Mouse (Mus musculus): ENCODE measurements at regions not wholly inside any gene's neighbourhood (a gene's known extent, or its start where the extent isn't known, plus 50 kb on each side); places are given as distances from the start of the nearest gene placed in this dataset.

DNA sequence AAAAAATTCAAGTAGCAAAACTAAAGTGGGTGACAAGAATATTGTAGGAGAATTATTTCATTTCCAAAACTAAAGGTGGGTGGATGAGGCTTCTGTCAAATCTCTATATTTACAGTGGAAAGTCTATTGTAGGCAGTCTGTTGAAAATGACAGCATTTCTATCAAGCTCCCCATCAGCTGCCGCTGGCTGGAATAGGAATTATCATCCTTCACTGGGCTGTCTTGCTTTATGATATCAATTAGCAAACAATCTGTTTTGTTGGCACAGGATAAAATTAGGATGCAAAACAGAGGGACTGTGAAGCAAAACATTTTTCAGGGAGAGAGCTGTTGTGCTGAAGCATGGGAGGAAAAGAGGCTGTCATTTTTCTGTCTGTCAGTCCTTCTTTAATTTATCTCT, 1249.0 kb downstream of the Hace1 start:
- DNase-seq: no peak

DNA sequence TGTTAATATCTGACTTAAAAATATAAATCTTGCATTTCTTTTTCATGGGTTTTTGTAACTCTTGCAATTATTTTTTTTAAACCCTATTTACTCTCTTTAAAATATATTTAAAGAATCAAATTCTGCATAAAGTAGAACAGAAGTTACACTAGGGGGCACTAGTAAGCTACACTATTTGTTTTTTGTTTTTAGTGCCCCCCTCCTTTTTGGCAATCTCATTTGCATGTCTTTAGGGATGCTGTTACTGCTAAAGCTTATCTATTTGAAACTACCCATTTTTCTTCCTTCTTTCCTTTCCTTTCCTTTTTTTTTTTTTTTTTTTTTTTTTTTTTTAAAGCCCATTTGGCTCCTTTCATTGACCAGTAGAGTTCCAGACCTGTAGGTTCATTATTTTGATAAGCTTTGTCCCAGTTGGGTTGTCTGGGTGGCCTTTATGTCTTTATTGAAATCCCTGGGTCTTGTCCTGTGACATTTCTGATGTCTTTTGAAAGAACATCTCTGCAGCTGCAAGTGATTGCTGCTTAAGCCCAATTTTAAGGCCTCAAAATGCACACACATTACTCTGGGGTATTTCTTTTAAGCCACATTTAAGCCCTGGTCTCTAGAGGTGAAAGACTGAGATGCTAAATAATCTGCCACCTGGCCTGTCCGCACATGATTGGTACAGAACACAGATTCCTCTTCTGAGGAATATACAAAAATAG, 1249.6 kb downstream of the Hace1 start:
- no peak for DNase-seq

GRCm38 (mm10) chr10:46828164-46828563, 1250.5 kb downstream of the Hace1 start:
- no peak for DNase-seq

DNA sequence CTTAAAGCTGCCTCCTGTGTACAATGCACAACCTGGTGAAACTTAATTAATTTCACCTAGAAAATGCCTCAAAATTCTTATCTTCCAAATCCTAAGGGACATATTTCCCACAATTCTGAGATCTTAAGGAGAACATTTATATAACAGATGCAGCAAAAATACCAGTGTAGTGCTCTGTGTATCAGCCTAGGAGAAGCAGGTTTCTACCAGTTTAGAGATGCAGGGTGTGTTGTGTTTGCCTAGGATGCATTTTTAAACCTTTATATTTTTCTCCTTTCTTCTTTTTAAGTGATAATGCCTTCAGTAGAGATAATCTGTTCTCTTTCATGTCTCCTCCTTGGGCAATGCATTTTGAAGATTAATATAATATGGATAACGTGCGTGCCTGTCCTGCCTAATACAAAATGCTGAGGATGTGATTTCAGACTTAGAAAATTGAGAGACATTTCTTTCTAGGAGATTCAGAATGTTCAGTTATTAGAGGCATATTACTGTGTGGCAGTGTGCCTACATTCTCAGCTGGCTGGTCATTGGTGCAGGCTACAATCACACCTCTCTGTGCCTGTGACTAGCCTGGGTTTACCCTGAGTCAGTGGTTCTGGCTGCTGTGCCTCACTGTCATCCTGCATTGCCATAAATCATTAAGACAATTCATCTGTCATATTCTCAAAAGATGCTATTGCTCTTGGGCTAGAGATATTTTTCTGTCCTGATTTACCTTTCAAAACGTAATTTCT, 1268.1 kb downstream of the Hace1 start:
- no peak for DNase-seq
